Mouse (Mus musculus): ENCODE results near the gene Gm5796.
"Not testable (repeated sequence)": the region's sequence is repeated elsewhere in the genome, so short reads cannot be mapped to it uniquely, and the experiment has no call there.

DNA sequence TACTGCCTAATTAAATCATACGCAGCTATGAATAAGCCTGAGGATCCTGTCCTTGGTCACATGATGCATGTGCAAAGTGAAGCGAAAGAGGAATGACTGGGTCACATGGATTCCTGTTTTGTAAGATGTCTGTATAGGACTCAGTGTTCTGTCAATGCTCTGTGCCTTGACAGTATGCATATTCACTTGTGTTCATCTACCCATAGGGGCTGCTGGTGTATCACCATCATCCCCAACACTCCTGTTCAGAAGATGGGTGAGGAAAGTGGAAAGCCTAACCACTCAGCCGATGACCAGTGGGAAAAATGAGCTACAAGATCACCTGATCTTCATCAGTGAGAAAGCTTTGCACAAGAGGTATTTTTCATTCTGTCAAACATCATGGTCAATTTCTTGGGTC lies at the start of gene Gm5796:
- TF ChIP-seq POLR2A (IDR thresholded peaks at IDR 0.05; ENCODE audit: low read depth, low read length); CTCF (IDR thresholded peaks at IDR 0.05; ENCODE audit: extremely low read depth, insufficient read depth, insufficient read length, insufficient replicate concordance): not testable (repeated sequence)
